Mouse (Mus musculus): ENCODE measurements at regions not wholly inside any gene's neighbourhood (a gene's known extent, or its start where the extent isn't known, plus 50 kb on each side); places are given as distances from the start of the nearest gene placed in this dataset.

GRCm38 (mm10) chr8:101767588-101767987 lies 1017.9 kb downstream of the Cdh11 start:
- TF ChIP-seq CTCF (IDR thresholded peaks at IDR 0.05; ENCODE audit: low read depth): no peak
- Histone ChIP-seq H3K27ac (ENCODE audit: low read depth, low read length) (no peak overlapping the region), H3K4me3 (ENCODE audit: low read depth, low read length) (no peak overlapping the region), H3K9ac (no peak overlapping the region), H3K4me2 (ENCODE audit: low read depth) (no peak overlapping the region), H3K36me3 (ENCODE audit: insufficient read depth) (no peaks in the 10 kb centered on the region), H3K27me3 (ENCODE audit: insufficient read depth, low read length) (no peaks in the 10 kb centered on the region), H3K9me3 (ENCODE audit: low read length) (no peaks in the 10 kb centered on the region), H3K4me1 (ENCODE audit: insufficient read depth) (no peaks in the 10 kb centered on the region)
- WGBS: 49% methylated on average over 2 of the region's 2 CpGs
- no peak for ATAC-seq
- DNase-seq: no peak
